Mouse (Mus musculus) right cerebral cortex, adult 2 months (tissue): Measurements from ENCODE around the gene Gse1.

ENCODE experiments used
- DNase-seq, 2 experiments: peaks; one replicate each; pipeline ENCODE4 v3.0.0; 2021 to 2022; ENCODE audit warnings: low spot score in 2 of 2

The Gse1 gene

GRCm38 (mm10) chr8:120422236-120422635 is 194.0 kb downstream of the Gse1 start:
- DNase-seq: no peak

DNA sequence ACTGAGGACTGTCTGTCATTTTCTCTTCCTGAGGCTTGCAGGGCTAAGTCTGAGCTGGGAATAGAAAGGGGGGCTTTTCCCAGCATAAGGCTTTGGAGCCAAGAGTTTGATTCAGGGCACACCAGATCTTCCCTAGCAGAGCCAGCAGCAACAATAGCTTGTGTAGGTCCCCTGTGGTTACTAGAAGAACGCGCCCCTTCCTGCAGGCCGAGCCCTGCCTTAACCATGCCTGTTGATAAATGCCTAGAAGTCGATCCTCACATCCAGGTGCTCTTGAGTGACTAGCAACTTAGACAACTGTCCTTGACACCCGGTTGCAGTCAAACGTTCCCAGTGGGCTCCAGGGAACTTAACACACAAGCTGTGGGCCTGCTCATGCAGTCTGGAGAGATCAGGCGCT is 195.3 kb downstream of the Gse1 start:
- DNase-seq: no peak

DNA sequence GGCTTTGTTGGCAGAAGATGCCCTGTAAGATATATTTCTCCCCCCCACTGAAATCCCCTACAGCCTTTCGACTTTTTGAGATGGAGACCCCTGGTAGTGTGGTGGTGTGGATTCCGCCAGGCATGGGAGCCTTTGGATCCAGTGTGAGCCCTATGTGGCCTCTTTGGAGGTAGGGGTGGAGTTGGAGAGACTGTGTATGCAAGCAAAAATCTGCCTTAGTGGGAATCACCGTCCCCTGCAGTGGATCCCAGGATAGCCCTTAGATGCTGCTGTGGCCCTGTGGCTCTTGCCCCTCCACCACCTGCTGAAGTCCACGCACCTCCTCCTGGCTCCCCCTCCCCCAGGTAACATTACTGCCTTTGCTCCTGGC is 196.6 kb downstream of the Gse1 start:
- no peak for DNase-seq

GRCm38 (mm10) chr8:120425199-120425941 is 197.1 kb downstream of the Gse1 start:
- DNase-seq: no peak

DNA sequence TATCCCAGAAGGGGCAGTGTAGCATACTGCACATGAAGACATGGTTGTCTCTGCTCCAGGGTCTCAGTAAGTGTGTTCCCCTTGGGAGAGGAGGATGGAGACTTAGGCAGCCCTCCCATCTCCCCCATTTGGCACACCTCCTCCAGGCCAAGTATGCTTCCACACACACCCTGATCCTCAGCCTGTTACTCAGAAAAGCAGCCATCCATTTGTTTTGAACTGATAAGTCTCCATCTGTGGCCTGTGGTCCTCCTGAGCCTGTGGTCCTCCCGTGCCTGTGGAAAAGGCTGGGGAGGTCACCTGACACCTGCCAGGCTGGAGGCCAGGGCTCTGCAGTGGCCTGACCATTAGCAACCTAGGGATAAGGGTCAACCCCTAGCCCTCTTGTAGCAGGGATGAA is 197.8 kb downstream of the Gse1 start:
- DNase-seq: no peak

DNA sequence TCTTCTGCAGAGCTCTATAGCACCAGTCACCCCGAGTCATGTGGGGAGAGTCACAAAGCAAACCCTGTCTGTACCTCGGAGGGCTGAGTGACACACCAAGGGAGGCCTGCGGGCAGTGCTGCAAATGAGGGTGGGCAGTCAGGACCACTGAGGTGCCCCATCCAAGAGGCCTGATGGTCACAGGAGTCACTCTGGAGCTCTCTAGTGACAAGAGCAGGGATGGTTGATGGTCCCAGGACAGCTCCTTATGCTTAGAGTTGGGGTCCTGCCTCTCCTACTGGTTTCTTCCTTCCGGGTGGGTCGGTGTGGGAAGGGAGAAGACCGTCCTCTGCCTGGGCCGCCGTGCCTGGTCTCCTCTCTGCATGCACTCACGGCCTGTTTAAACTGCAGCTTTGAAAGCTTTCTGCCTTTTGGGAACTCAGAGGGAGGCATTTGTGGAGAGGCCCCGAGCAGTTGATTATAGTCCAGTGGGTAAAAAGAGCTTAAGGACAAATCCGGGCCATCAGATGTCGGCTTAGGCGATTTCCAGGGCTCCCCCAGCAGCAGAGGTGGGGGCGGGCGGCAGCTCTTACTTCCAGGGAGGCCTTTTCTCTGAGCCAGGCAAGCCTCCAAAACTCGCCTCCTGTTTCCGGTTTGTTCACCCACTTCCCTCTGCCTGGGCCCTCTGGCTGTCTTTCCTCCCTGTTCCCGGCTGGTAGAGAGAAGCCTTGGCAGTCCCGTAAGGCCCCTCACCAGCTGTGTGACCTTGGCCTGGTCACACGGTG is 198.5 kb downstream of the Gse1 start:
- peak; percentile 80 to 84 for DNase-seq

DNA sequence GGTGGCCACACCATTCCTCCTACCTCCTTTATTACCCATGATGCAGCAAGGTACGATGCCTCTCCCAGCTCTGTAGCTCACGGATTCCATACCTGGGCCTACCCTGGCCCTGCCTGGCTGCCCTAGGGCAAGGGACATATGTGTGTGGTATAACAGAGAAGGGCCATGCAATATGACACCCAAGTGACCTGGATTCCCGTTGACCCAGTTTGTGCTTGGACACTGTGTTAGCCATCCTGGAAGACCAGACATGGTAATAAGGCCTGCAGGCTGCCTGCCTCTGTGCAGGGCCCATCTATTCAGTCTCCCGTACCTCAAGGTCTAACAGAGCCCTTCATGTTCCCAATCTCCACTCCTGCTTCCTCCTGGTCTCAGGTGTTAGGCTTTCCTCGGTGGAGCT is 200.2 kb downstream of the Gse1 start:
- DNase-seq: no peak

DNA sequence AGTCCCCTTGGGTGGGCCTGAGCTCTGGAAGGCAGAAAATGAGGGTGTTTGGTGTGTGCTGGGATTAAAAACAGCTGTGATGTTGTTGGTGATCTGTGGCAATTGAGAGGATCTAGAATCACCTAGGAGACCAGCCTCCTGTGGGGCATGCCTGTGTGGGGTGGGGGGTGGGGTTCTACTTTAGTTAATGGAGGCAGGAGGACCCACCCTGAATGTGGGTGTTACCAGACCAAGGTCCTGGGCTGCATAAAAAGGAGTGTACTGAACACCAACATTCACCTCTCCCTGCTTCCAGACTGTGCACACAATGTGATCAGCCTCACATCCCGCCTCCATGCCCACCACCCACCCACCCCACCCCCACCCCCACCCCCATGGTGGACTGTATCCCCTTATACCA is 200.9 kb downstream of the Gse1 start:
- DNase-seq: no peak

DNA sequence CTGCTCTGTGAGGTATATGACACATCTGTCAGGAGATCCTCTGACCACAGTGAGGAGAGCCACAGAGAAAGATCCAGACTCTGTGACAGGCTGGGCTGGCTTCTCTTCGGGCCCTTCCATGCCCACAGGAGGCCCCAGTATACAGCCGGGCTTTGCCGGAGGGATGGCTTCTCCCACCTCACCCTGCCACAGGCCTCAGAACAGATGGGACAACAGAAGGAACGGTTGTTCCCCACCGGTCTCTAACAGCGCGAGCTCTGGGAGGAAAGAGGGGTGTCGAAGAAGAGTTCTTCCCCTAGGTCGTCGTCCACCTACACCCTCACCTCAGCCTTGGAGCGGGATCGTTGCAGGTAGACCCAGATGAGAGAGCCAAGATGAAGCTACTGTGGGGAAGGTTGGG is 202.8 kb downstream of the Gse1 start:
- DNase-seq: no peak

DNA sequence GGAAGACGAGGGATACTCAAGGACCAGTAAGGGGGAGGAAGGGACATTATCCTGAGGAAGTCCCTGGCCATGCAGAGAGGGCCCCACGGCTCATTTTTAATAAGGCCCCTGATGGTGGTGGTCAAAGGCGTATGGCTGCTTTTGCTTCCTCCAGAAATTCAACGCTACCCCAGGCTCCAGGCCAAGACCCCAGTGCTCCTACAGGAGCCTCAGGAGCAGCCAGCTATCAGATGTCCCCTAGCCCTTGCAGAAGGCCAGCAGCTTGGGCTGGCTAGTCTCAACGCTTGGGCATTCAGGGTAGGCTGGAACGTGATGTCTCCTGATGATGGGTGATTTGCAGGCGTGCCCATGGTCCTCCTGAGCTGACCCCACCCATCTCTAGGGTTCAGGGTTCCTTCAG is 204.2 kb downstream of the Gse1 start:
- no peak for DNase-seq

DNA sequence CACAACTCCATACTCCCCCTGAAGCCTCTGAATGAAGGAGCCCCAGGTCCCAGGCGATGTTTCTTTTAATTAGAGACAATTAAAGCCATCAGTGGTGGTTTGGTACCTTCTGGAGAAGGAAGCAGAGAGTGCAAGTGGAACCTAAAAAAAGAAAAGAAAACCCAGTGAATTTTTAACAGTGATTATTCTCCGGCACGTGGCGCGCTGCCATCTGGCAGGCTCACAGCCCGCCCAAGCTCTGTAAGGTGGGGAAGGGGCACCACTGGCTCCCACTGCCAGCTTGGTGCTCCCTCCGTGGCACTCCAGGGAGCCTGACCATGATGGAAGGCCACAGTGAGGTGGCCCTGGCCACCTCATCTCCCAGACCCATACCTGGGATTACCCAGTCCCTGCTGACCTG is 204.9 kb downstream of the Gse1 start:
- DNase-seq: peak in 1 of 2 experiments; percentile 33

DNA sequence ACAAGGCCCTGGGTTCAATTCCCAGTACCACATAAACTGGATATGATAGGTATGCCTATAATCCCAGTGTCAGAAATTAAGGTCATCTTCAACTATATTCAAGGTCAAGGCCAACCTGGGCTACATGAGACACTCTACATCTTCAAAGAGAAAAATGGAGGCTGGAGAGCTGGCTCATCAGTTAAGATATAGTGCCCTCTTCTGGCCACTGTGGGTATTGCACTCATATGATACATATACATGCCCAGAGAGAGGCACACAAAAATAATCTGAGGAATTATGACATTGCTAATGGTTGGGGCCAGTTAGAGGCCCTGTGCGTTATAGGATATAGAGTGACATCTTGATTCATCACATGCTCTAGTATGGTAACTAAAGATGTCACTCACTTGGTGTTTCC is 205.5 kb downstream of the Gse1 start:
- no peak for DNase-seq

- DNase-seq: no peak
Observed at GRCm38 (mm10) chr8:120435781-120436180, 207.5 kb downstream of the Gse1 start.

- DNase-seq: no peak
Observed at GRCm38 (mm10) chr8:120436491-120437030, 208.3 kb downstream of the Gse1 start.

GRCm38 (mm10) chr8:120437207-120437606 is 209.0 kb downstream of the Gse1 start:
- peak in 1 of 2 experiments; percentile 49 for DNase-seq

DNA sequence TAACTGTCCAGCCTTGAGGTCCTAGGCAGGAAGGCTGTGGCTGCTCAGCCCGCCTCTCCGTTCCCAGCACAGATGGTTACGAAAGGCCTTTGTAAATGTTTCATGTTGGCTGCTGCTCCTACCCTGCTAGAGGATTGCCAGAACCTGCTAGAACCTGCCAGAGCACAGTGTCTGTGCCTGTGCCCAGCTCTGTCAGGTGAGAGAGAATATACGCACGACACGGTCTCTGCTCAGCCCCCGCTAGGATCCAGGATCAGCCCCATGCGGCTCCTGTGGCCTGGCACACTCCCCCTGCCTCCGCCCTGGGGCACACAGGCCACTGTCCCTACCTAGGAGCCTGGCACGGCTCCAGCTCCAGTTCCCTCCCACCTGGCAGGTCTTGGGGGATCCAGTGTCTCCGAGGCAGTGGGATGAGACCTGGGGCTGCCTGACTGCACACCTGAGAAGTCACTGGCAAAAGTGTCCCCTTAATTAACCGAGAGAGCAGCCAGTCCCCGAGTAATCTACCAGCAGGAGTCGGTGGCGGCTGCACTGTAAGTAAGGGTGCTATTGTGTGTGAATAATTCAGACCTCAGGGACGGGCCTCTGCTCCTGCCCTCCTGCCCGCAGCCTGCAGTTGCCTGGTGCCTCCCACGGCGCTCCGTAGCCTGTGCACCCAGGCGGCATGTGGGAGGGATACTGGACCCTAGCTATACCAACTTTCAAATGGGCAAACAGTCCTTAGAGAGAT is 209.6 kb downstream of the Gse1 start:
- peak; percentile 63 to 67 for DNase-seq

- peak in 1 of 2 experiments; percentile 46 for DNase-seq
Observed at GRCm38 (mm10) chr8:120439309-120439708, 211.1 kb downstream of the Gse1 start.

DNA sequence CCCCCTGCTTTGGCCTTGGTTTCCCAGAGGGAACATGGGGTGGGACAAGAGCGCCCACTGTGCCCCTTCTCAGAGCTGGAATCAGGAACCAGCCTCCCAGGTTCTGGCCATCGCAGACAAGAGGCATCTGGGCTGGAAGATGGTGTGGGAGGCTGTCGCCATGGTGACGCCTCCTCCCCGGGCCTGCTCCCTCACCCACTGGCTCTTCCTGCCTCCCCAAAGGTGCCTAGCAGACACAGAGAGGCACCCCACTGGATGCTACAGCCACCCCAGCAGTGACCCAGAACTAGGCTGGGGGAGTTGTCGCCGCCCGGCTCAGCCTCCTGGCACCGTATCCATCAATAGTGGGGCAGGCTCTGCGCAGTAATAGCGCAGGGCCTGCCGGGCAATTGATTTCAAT is 212.5 kb downstream of the Gse1 start:
- peak; percentile 62 to 65 for DNase-seq

DNA sequence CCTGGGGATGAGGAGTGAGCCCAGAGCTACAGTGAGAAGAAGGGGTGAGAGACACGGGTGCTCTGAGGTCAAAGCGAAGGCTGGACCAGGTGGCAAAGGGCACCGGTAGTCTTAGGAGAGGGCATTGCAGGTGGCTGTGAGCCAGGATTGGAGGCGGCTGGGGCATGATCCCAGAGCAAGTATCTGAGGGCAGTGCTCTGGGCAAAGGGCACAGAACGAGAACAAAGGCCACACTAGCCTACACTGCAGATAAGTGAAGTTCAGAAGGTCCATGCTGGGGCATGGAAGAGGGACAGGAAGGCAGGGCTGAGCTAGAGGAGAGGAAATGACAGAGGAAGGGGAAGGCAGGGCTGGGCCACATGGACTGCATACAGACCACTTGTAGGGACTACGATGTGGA is 213.4 kb downstream of the Gse1 start:
- DNase-seq: no peak

GRCm38 (mm10) chr8:120442306-120443003 is 214.2 kb downstream of the Gse1 start:
- no peak for DNase-seq

- DNase-seq: no peak
Observed at GRCm38 (mm10) chr8:120445249-120445648, 217.0 kb downstream of the Gse1 start.

- no peak for DNase-seq
Observed at GRCm38 (mm10) chr8:120448131-120448530, 219.9 kb downstream of the Gse1 start.
